Mouse (Mus musculus): ENCODE data around the gene Notch2.

The Notch2 gene

GRCm38 (mm10) chr3:98151016-98151415 lies 137.7 kb downstream of the Notch2 start:
- no peak for DNase-seq (ENCODE audit: low spot score in 2 of 2)

- DNase-seq (ENCODE audit: low spot score in 2 of 2): no peak
These were observed 140.1 kb downstream of the Notch2 start for GRCm38 (mm10) chr3:98153460-98153859.

GRCm38 (mm10) chr3:98156158-98156557 lies 142.8 kb downstream of the Notch2 start:
- DNase-seq (ENCODE audit: low spot score in 2 of 2): no peak

- DNase-seq (ENCODE audit: low spot score in 2 of 2): no peak
These were observed 143.7 kb downstream of the Notch2 start for GRCm38 (mm10) chr3:98157073-98157472.

GRCm38 (mm10) chr3:98157585-98157984 lies 144.3 kb downstream of the Notch2 start:
- DNase-seq (ENCODE audit: low spot score in 2 of 2): no peak

GRCm38 (mm10) chr3:98158646-98159045 lies 145.3 kb downstream of the Notch2 start:
- DNase-seq (ENCODE audit: low spot score in 2 of 2): no peak

- no peak for DNase-seq (ENCODE audit: low spot score in 2 of 2)
These were observed 146.0 kb downstream of the Notch2 start for GRCm38 (mm10) chr3:98159289-98159688.

- no peak for DNase-seq (ENCODE audit: low spot score in 2 of 2)
These were observed 147.0 kb downstream of the Notch2 start, which contains the start of gene Adam30 for GRCm38 (mm10) chr3:98160330-98160729. Gene Adam30 (plus strand): TSS chr3:98160630.

- DNase-seq (ENCODE audit: low spot score in 2 of 2): no peak
These were observed 165.0 kb downstream of the Notch2 start for GRCm38 (mm10) chr3:98178340-98178739.

GRCm38 (mm10) chr3:98180805-98181204 lies 167.5 kb downstream of the Notch2 start:
- no peak for DNase-seq (ENCODE audit: low spot score in 2 of 2)

GRCm38 (mm10) chr3:98185163-98185714 lies 171.9 kb downstream of the Notch2 start:
- no peak for DNase-seq (ENCODE audit: low spot score in 2 of 2)

GRCm38 (mm10) chr3:98187777-98188176 lies 174.4 kb downstream of the Notch2 start:
- no peak for DNase-seq (ENCODE audit: low spot score in 2 of 2)

- DNase-seq (ENCODE audit: low spot score in 2 of 2): no peak
These were observed 184.6 kb downstream of the Notch2 start for GRCm38 (mm10) chr3:98197711-98198532.

- no peak for DNase-seq (ENCODE audit: low spot score in 2 of 2)
These were observed 186.4 kb downstream of the Notch2 start for GRCm38 (mm10) chr3:98199747-98200146.
